In genomic region chr3:81377466-81377865, GRCm38 (mm10) we compare ENCODE assay signal across 15 mouse cellular contexts.
DNase-seq lines count a peak whose midpoint lies in the region; ATAC-seq and TF ChIP-seq lines count a peak whose summit lies in the region.
"Had no signal": no experiment of that assay in that cellular context is flagged by ENCODE, and none has a peak within 500 bp of the region (broad histone marks: within the 10 kb centered on the region; RNA-seq: fewer than 3 reads in every experiment).

No protein-coding gene starts in this region.

- peak; percentile 36; the same call in 1 of the 2 replicates for ATAC-seq in intestine, embryonic 14.5 days (replicated peaks; ENCODE audit: low FRiP score, low TSS enrichment, low read depth)
- no peak for ATAC-seq in intestine, postnatal 0 days
- ATAC-seq in Patski, result peak; percentile 96
- ATAC-seq in intestine, embryonic 15.5 days, result peak; percentile 76

- no peaks in the 10 kb centered on the region for H3K9me3 ChIP-seq in intestine, embryonic 14.5 days (ENCODE audit: control insufficient read depth, low read length)
- no peaks in the 10 kb centered on the region for H3K9me3 ChIP-seq in intestine, postnatal 0 days (ENCODE audit: control insufficient read depth)
- H3K9me3 ChIP-seq in intestine, embryonic 15.5 days, result no peaks in the 10 kb centered on the region
- H3K9me3 ChIP-seq: embryonic facial prominence, embryonic 13.5 days; hindbrain, embryonic 13.5 days; midbrain, embryonic 10.5 days; neural tube, embryonic 13.5 days had no signal

- POLR2A ChIA-PET in Patski (lab: Charles Lee), result no interaction called here

- H3K79me3 ChIP-seq in C2C12 (ENCODE audit: low read depth), result no peaks in the 10 kb centered on the region

- CTCF ChIA-PET in Patski (lab: Charles Lee), result no interaction called here

- H3K4me2 ChIP-seq in intestine, embryonic 14.5 days (ENCODE audit: low read length), result no peak overlapping the region
- H3K4me2 ChIP-seq in intestine, postnatal 0 days (replicated peaks; ENCODE audit: low read depth), result no peak overlapping the region
- no peak overlapping the region for H3K4me2 ChIP-seq in intestine, embryonic 15.5 days (replicated peaks)
- H3K4me2 ChIP-seq: embryonic facial prominence, embryonic 13.5 days; hindbrain, embryonic 13.5 days; neural tube, embryonic 13.5 days had no signal

- H3K4me3 ChIP-seq in intestine, embryonic 14.5 days (ENCODE audit: low read depth, low read length), result no peak overlapping the region
- H3K4me3 ChIP-seq in intestine, postnatal 0 days (ENCODE audit: low read depth, low read length), result no peak overlapping the region
- H3K4me3 ChIP-seq in C2C12 (ENCODE audit: insufficient read depth, poor library complexity, severe bottlenecking), result no peak overlapping the region
- no peak overlapping the region for H3K4me3 ChIP-seq in intestine, embryonic 15.5 days (replicated peaks)
- H3K4me3 ChIP-seq: embryonic facial prominence, embryonic 13.5 days; hindbrain, embryonic 13.5 days; midbrain, embryonic 10.5 days; neural tube, embryonic 13.5 days had no signal

- 9% methylated on average over 3 of the region's 3 CpGs for WGBS in intestine, embryonic 14.5 days
- 13% methylated on average over 3 of the region's 3 CpGs for WGBS in intestine, postnatal 0 days
- WGBS in intestine, embryonic 15.5 days, result 13% methylated on average over 3 of the region's 3 CpGs

- no peak for TF ChIP-seq CTCF in intestine, postnatal 0 days (IDR thresholded peaks at IDR 0.05; ENCODE audit: low read depth)
- TF ChIP-seq CTCF in C2C12 (IDR thresholded peaks at IDR 0.05; ENCODE audit: control insufficient read depth, insufficient read depth, insufficient read length) (no peak), Patski (IDR thresholded peaks at IDR 0.05) (no peak)

- in situ Hi-C loops in Patski (cut with MboI; ENCODE audit: low pct_unique_long_range_greater_than_20kb), result no loop called here

- H3K9ac ChIP-seq in intestine, embryonic 14.5 days (ENCODE audit: low read length), result no peak overlapping the region
- H3K9ac ChIP-seq in intestine, postnatal 0 days (ENCODE audit: low read depth, low read length), result no peak overlapping the region
- H3K9ac ChIP-seq in intestine, embryonic 15.5 days, result no peak overlapping the region
- H3K9ac ChIP-seq: embryonic facial prominence, embryonic 13.5 days; hindbrain, embryonic 13.5 days; liver, embryonic 14.5 days; neural tube, embryonic 13.5 days had no signal

- H3K27ac ChIP-seq in intestine, embryonic 14.5 days (ENCODE audit: low read depth), result no peak overlapping the region
- H3K27ac ChIP-seq in intestine, postnatal 0 days (ENCODE audit: low read depth, low read length), result no peak overlapping the region
- H3K27ac ChIP-seq in intestine, embryonic 15.5 days, result no peak overlapping the region
- H3K27ac ChIP-seq: embryonic facial prominence, embryonic 13.5 days; hindbrain, embryonic 13.5 days; liver, embryonic 14.5 days; midbrain, embryonic 10.5 days; neural tube, embryonic 13.5 days had no signal

- H3ac ChIP-seq in C2C12 (ENCODE audit: control insufficient read depth, insufficient read length, low read depth), result no peak overlapping the region

- H3K4me1 ChIP-seq in intestine, embryonic 14.5 days (replicated peaks; ENCODE audit: control insufficient read depth, insufficient read depth, low read length), result peaks cover 6% of the 10 kb centered on the region; the same call in 1 of the 2 replicates
- H3K4me1 ChIP-seq in intestine, postnatal 0 days (replicated peaks; ENCODE audit: control insufficient read depth, insufficient read depth, low read length), result peaks cover 4% of the 10 kb centered on the region; the same call in 1 of the 2 replicates
- no peaks in the 10 kb centered on the region for H3K4me1 ChIP-seq in intestine, embryonic 15.5 days (replicated peaks)
- H3K4me1 ChIP-seq: embryonic facial prominence, embryonic 13.5 days; hindbrain, embryonic 13.5 days; midbrain, embryonic 10.5 days; neural tube, embryonic 13.5 days had no signal

- DNase-seq in intestine, embryonic 14.5 days (ENCODE audit: low spot score), result no peak
- peak; percentile 88 for DNase-seq in Patski (ENCODE audit: low read depth, low spot score)
- no peak for DNase-seq in ovary, postnatal 36 days (ENCODE audit: low spot score)
- DNase-seq in cerebellum, adult 11 months, result no peak
- no peak for DNase-seq in gastrocnemius, postnatal 4 days (ENCODE audit: low spot score in 2 of 2)
- DNase-seq: kidney, postnatal 14 days; layer of hippocampus, postnatal 36 days had no signal

- H3K27me3 ChIP-seq in intestine, embryonic 14.5 days (replicated peaks; ENCODE audit: control insufficient read depth, insufficient read depth, low read length), result no peaks in the 10 kb centered on the region
- no peaks in the 10 kb centered on the region for H3K27me3 ChIP-seq in intestine, postnatal 0 days (replicated peaks; ENCODE audit: control insufficient read depth, insufficient read depth, low read length)
- H3K27me3 ChIP-seq in C2C12 (ENCODE audit: control insufficient read depth, insufficient read depth, insufficient read length), result no peaks in the 10 kb centered on the region
- no peaks in the 10 kb centered on the region for H3K27me3 ChIP-seq in Patski
- no peaks in the 10 kb centered on the region for H3K27me3 ChIP-seq in intestine, embryonic 15.5 days (replicated peaks)
- H3K27me3 ChIP-seq: embryonic facial prominence, embryonic 13.5 days; hindbrain, embryonic 13.5 days; neural tube, embryonic 13.5 days had no signal

- H3K36me3 ChIP-seq in intestine, embryonic 14.5 days (ENCODE audit: control insufficient read depth, insufficient read depth, low read length), result no peaks in the 10 kb centered on the region
- no peaks in the 10 kb centered on the region for H3K36me3 ChIP-seq in intestine, postnatal 0 days (ENCODE audit: control insufficient read depth, insufficient read depth)
- H3K36me3 ChIP-seq in C2C12 (ENCODE audit: control insufficient read depth, insufficient read depth), result no peaks in the 10 kb centered on the region
- no peaks in the 10 kb centered on the region for H3K36me3 ChIP-seq in intestine, embryonic 15.5 days
- H3K36me3 ChIP-seq: embryonic facial prominence, embryonic 13.5 days; hindbrain, embryonic 13.5 days; midbrain, embryonic 10.5 days; neural tube, embryonic 13.5 days had no signal

- no peaks in the 10 kb centered on the region for H3K79me2 ChIP-seq in C2C12 (ENCODE audit: control insufficient read depth, insufficient read depth)

TF ChIP-seq in C2C12, 6 proteins besides CTCF, POLR2A, EP300 and RAD21:
- peak; percentile 93 for TF ChIP-seq USF1 (IDR thresholded peaks at IDR 0.05; ENCODE audit: low read depth)
- TF ChIP-seq MAX (IDR thresholded peaks at IDR 0.05), result peak; percentile 98
- peak; percentile 46 for TF ChIP-seq MYOD1 (IDR thresholded peaks at IDR 0.05; ENCODE audit: control insufficient read depth, insufficient read length, low read depth)
- no peak for TF ChIP-seq MYOG (IDR thresholded peaks at IDR 0.05; ENCODE audit: control insufficient read depth, extremely low read depth, insufficient read length)
- peak; percentile 62 for TF ChIP-seq CEBPB (IDR thresholded peaks at IDR 0.05; ENCODE audit: low read depth)
